Mouse (Mus musculus) E14TG2a.4 (cell line): ENCODE measurements at regions not wholly inside any gene's neighbourhood (a gene's known extent, or its start where the extent isn't known, plus 50 kb on each side); places are given as distances from the start of the nearest gene placed in this dataset.

Experiments
- CTCF ChIP-seq: conservative IDR thresholded peaks from 2 replicates; pipeline ENCODE4 v1.5.1; 2014; ENCODE audit warnings: low read length
- NANOG ChIP-seq: IDR thresholded peaks from 2 replicates; pipeline ENCODE4 v1.6.1; 2014; ENCODE audit warnings: borderline replicate concordance, low read length, mixed read lengths
- POU5F1 ChIP-seq: IDR thresholded peaks from 2 replicates; pipeline ENCODE4 v1.6.1; 2014; ENCODE audit warnings: low read length, borderline replicate concordance

- TF ChIP-seq CTCF (no peak), POU5F1 (no peak), NANOG (no peak)
Observed at GRCm38 (mm10) chr10:98841860-98842259, 72.3 kb upstream of the Atp2b1 start.
